Mouse (Mus musculus) neural tube, embryonic 13.5 days (tissue): ENCODE results near the gene Nrk. TPM values are rescaled to one million over a fixed set of nuclear protein-coding genes. Genes with fewer than 3 reads are reported as not detected.

Experiments used
- ATAC-seq: fragments of 200-750 bp; cut with Nextera tagmentation; 2 replicates; pipeline ENCODE4 v1.8.0; 2017; ENCODE audit warnings: low read depth, mild to moderate bottlenecking, moderate TSS enrichment, moderate library complexity
- H3K27ac ChIP-seq: fragments of 300-500 bp; sonication (generic); replicated peaks from 2 replicates; pipeline ENCODE4 v1.5.1; 2015; ENCODE audit warnings: moderate library complexity, mild to moderate bottlenecking, inconsistent platforms
- H3K27me3 ChIP-seq: fragments of 300-500 bp; sonication (generic); 2 replicates; pipeline ENCODE4 v1.6.1; 2015; ENCODE audit warnings: mild to moderate bottlenecking, inconsistent platforms
- H3K36me3 ChIP-seq: fragments of 300-500 bp; sonication (generic); 2 replicates; pipeline ENCODE4 v1.6.1; 2015; ENCODE audit warnings: mild to moderate bottlenecking, inconsistent platforms
- H3K4me1 ChIP-seq: fragments of 300-500 bp; sonication (generic); replicated peaks from 2 replicates; pipeline ENCODE4 v1.6.1; 2015; ENCODE audit warnings: inconsistent platforms
- H3K4me2 ChIP-seq: fragments of 300-500 bp; sonication (generic); 2 replicates; pipeline ENCODE4 v1.6.1; 2015; ENCODE audit warnings: inconsistent platforms, mild to moderate bottlenecking, moderate library complexity
- H3K4me3 ChIP-seq: fragments of 300-500 bp; sonication (generic); 2 replicates; pipeline ENCODE4 v1.5.1; 2015; ENCODE audit warnings: mild to moderate bottlenecking, inconsistent platforms
- H3K9ac ChIP-seq: fragments of 300-500 bp; sonication (generic); 2 replicates; pipeline ENCODE4 v1.6.1; 2015; ENCODE audit warnings: moderate library complexity, mild to moderate bottlenecking, inconsistent platforms
- H3K9me3 ChIP-seq: fragments of 300-500 bp; sonication (generic); 2 replicates; pipeline ENCODE4 v1.6.1; 2016; ENCODE audit warnings: inconsistent platforms
- WGBS: fragments of 180-500 bp; shearing (Covaris S2); methylation state at CpG from one replicate; pipeline ENCODE4 v1.1.7; 2015; 5-methylcytosine and 5-hydroxymethylcytosine counted together
- polyA plus RNA-seq: library from polyadenylated mRNA; unstranded; fragments of >200 nt; fragmentation: Nextera tagmentation; extraction: Ambion mirVana; gene quantifications from 2 replicates; pipeline ENCODE4 v1.2.1, GENCODE M21; 2015

Nrk gene
- polyA plus RNA-seq, 1 experiment from 2014 or later = 1.7 TPM

DNA sequence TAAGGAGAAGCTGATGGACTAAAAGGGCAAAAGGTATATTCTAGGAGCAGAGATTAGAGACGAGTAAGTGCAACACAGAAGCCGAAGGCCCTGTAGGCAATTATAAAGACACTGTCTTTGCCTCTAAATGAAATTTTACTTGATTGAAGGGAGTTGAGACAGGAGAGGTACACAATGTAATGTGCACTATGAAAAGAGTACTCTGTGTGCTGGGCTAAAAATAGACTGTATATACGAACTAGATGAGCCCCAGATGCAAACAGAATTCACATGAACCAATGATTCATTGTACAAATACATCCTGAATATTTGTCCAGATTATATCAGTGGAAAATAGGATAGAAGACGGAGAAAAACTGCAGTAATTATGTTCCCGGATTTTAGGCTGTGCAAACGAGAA, 113.7 kb downstream of the Nrk start:
- H3K27me3 ChIP-seq = peaks cover 11% of the 10 kb centered on the region
- no peaks in the 10 kb centered on the region for H3K9me3 ChIP-seq
- no peak overlapping the region for H3K4me3 ChIP-seq
- 0 out of 2 replicates have a peak, but pooled peaks cover 3% of the 10 kb centered on the region for H3K4me1 ChIP-seq
- H3K4me2 ChIP-seq = no peak overlapping the region
- no peaks in the 10 kb centered on the region for H3K36me3 ChIP-seq
- no peak for ATAC-seq
- no peak overlapping the region for H3K9ac ChIP-seq
- WGBS = 71% methylated on average over 6 of the region's 6 CpGs
- H3K27ac ChIP-seq = no peak overlapping the region

DNA sequence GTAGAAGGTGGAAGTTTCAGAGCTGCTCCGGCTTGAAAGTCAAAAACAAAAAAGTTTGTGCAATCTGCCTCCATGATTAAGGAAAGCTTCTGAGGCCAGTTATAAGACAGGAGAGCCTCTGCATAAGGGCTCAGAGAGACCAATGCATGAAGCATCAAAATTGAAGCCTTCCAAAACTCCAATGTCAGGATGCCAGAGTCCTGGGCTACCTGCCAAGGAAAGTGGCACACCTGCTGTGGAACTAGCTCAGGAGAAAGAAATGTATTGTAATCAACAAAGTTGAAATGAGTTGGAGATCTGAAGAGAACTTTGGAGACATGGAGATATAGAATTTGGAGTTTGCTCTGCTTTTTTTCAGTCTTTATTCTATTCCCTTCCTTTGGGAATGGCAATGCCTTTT, 123.4 kb downstream of the Nrk start:
- no peak for ATAC-seq
- Histone ChIP-seq H3K4me2 (no peak overlapping the region), H3K4me1 (no peaks in the 10 kb centered on the region), H3K9me3 (no peaks in the 10 kb centered on the region), H3K9ac (no peak overlapping the region), H3K27me3 (no peaks in the 10 kb centered on the region), H3K27ac (no peak overlapping the region), H3K4me3 (no peak overlapping the region), H3K36me3 (no peaks in the 10 kb centered on the region)
- WGBS = 92% methylated on average over 1 of the region's 1 CpGs

DNA sequence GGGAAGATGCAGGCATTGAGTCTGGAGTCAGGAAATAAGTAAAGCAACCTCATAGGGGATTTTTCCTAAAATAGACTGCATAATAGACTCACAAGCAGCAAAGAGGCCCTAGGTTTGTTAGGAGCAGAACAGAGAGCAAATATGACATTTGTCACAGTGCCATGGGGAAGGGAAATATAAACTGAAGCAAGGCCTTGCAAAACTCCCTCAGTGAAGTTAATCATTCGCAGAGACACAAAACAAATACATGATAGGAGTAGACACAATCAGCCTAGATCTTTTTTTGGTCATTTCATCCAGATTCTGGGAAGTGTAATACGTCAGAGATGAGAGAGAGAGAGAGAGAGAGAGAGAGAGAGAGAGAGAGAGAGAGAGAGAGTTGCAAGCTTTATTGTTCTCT, 125.1 kb downstream of the Nrk start:
- no peak overlapping the region for H3K27ac ChIP-seq
- no peak overlapping the region for H3K4me2 ChIP-seq
- no peaks in the 10 kb centered on the region for H3K4me1 ChIP-seq
- H3K27me3 ChIP-seq = no peaks in the 10 kb centered on the region
- no peaks in the 10 kb centered on the region for H3K9me3 ChIP-seq
- WGBS = 81% methylated on average over 2 of the region's 2 CpGs
- no peaks in the 10 kb centered on the region for H3K36me3 ChIP-seq
- no peak overlapping the region for H3K4me3 ChIP-seq
- ATAC-seq = no peak
- H3K9ac ChIP-seq = no peak overlapping the region

DNA sequence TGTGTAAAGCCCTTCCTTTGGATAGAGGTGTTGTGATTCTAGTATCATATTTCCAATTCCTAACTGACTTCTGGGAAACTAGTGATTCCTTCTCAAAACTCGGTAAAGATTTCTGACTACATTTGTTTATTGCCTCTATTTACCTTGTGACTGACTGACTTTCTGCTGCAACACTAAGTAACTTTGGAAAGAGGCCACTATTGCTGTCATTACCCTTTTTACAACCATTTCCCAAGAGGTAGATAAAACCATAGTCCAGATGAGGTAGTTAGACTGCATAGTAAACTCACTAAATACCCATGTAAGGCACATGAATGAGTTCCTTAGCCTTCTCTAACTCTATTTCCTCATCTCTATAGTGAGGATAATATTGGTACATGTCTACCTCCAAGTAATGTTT, 126.9 kb downstream of the Nrk start:
- Histone ChIP-seq H3K27ac (no peak overlapping the region), H3K4me1 (no peaks in the 10 kb centered on the region), H3K9me3 (no peaks in the 10 kb centered on the region), H3K9ac (no peak overlapping the region), H3K36me3 (no peaks in the 10 kb centered on the region), H3K4me3 (no peak overlapping the region), H3K4me2 (no peak overlapping the region), H3K27me3 (no peaks in the 10 kb centered on the region)
- no peak for ATAC-seq
- WGBS = 65% methylated on average over 1 of the region's 1 CpGs

DNA sequence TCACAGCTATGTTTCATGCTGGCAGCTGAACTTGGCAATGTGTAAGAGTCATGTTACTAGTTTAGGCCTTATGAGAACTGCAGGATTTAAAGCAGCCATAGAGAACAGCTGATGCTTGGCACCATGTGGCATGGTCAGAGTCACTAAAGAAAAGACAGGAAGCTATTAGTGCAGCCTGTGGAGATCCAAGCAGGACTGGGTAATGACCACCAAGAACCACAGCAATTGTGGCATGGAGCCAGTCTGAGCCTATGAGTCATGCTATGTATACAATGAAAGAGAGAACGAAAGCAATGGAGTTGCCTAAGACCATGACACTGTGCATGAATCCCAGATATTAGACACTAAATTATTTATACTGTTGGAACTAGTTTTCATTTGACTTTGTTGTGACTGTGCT, 137.7 kb downstream of the Nrk start:
- H3K27ac ChIP-seq = no peak overlapping the region
- 70% methylated on average over 1 of the region's 1 CpGs for WGBS
- H3K9ac ChIP-seq = no peak overlapping the region
- H3K9me3 ChIP-seq = no peaks in the 10 kb centered on the region
- ATAC-seq = no peak
- H3K4me3 ChIP-seq = no peak overlapping the region
- H3K4me1 ChIP-seq = no peaks in the 10 kb centered on the region
- H3K36me3 ChIP-seq = no peaks in the 10 kb centered on the region
- H3K27me3 ChIP-seq = no peaks in the 10 kb centered on the region
- no peak overlapping the region for H3K4me2 ChIP-seq

DNA sequence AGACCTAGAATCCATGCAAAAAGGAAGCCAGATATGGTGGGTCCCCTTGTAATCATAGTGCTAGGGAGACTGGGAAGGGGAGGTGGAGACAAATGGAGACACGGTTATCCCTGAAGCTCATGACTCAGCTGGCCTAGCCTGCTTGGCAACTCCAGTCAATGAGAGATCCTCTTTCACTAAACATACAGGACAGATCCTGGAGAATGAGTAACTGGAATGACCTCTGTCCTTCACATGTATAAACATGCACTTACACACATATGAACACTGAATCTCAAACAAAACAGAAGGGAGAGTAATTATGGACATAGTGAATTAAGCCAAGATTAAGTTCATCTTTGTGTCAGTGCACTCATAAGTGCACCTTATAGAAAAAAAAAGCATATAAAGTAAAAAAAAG, 138.9 kb downstream of the Nrk start:
- 86% methylated on average over 1 of the region's 1 CpGs for WGBS
- no peak overlapping the region for H3K27ac ChIP-seq
- no peak overlapping the region for H3K4me2 ChIP-seq
- H3K4me1 ChIP-seq = no peaks in the 10 kb centered on the region
- no peak for ATAC-seq
- no peaks in the 10 kb centered on the region for H3K36me3 ChIP-seq
- no peaks in the 10 kb centered on the region for H3K27me3 ChIP-seq
- no peaks in the 10 kb centered on the region for H3K9me3 ChIP-seq
- H3K9ac ChIP-seq = no peak overlapping the region
- no peak overlapping the region for H3K4me3 ChIP-seq

Other genes starting within 250 kb of the Nrk start
- gene Serpina7, start 170.8 kb downstream of the Nrk start, polyA plus RNA-seq = not detected in 2 replicates
- not detected in 2 replicates for gene 4930513O06Rik, start 171.8 kb downstream of the Nrk start, polyA plus RNA-seq